Mouse (Mus musculus) ES-E14 (cell line): ENCODE results near the gene Msn. TPM values are rescaled to one million over a fixed set of nuclear protein-coding genes. Genes with fewer than 3 reads are reported as not detected.

Experiments used
- DNase-seq: peaks from one replicate; pipeline ENCODE4 v3.0.0-alpha.2; 2013; ENCODE audit warnings: low read depth, low spot score
- H3K27ac ChIP-seq: 2 replicates; pipeline ENCODE4 v1.5.1; 2012; ENCODE audit warnings: low read depth, mild to moderate bottlenecking, low read length, moderate library complexity, mixed read lengths; ENCODE audit not compliant: poor library complexity, insufficient read depth, severe bottlenecking
- H3K36me3 ChIP-seq: 2 replicates; pipeline ENCODE4 v1.6.1; 2012; ENCODE audit warnings: mild to moderate bottlenecking, low read length, moderate library complexity, mixed read lengths; ENCODE audit not compliant: control insufficient read depth, poor library complexity, insufficient read depth, severe bottlenecking
- H3K4me1 ChIP-seq, 2 experiments: fragments of 150-350 bp in 1 of 2; sonication (generic) in 1 of 2; 2 replicates each; pipeline ENCODE4 v1.6.1; 2012; ENCODE audit warnings: low read length in 2 of 2, mild to moderate bottlenecking in 1 of 2, mixed read lengths in 1 of 2; ENCODE audit not compliant: control insufficient read depth in 2 of 2, insufficient read depth in 2 of 2, poor library complexity in 1 of 2
- H3K4me3 ChIP-seq, 2 experiments: fragments of 150-350 bp in 1 of 2; sonication (generic) in 1 of 2; 2 replicates each; pipeline ENCODE4 v1.5.1; 2012; ENCODE audit warnings: low read length in 2 of 2, low read depth in 1 of 2, mild to moderate bottlenecking in 1 of 2, mixed read lengths in 1 of 2; ENCODE audit not compliant: insufficient read depth in 1 of 2, poor library complexity in 1 of 2, severe bottlenecking in 1 of 2
- H3K9ac ChIP-seq: 2 replicates; pipeline ENCODE4 v1.6.1; 2012; ENCODE audit warnings: low read depth, mild to moderate bottlenecking, low read length, mixed read lengths; ENCODE audit not compliant: poor library complexity, insufficient read depth, severe bottlenecking
- H3K9me3 ChIP-seq: fragments of 150-350 bp; sonication (generic); 2 replicates; pipeline ENCODE4 v1.6.1; 2012; ENCODE audit warnings: low read depth, mild to moderate bottlenecking, low read length; ENCODE audit not compliant: control insufficient read depth, insufficient read depth
- CHD2 ChIP-seq: IDR thresholded peaks from 2 replicates; pipeline ENCODE4 v1.6.1; 2014; ENCODE audit warnings: mild to moderate bottlenecking, low read depth, low read length, inconsistent platforms
- HCFC1 ChIP-seq: IDR thresholded peaks from 2 replicates; pipeline ENCODE4 v1.6.1; 2012; ENCODE audit warnings: low read length, inconsistent platforms, borderline replicate concordance; ENCODE audit not compliant: insufficient read depth
- MAFK ChIP-seq: IDR thresholded peaks from 2 replicates; pipeline ENCODE4 v1.6.1; 2014; ENCODE audit warnings: mild to moderate bottlenecking, low read depth, low read length, inconsistent platforms; ENCODE audit not compliant: insufficient read depth
- ZC3H11A ChIP-seq: IDR thresholded peaks from 2 replicates; pipeline ENCODE4 v1.6.1; 2012; ENCODE audit warnings: low read depth, mild to moderate bottlenecking, inconsistent platforms, low read length, borderline replicate concordance
- ZNF384 ChIP-seq: IDR thresholded peaks from 2 replicates; pipeline ENCODE4 v1.6.1; 2012; ENCODE audit warnings: low read depth, low read length, inconsistent platforms
- in situ Hi-C, 2 experiments: fragments of 600-800 bp; cut with MboI; formaldehyde crosslinking; loops; one replicate each; pipeline ENCODE4 v1.15.1; 2025; ENCODE audit warnings: low sequenced_read_pairs in 2 of 2, inconsistent platforms in 1 of 2; ENCODE audit not compliant: unreplicated experiment in 2 of 2
- total RNA-seq: library from RNA; depleted of rRNA; stranded (reverse); fragments of 300-350 nt; gene quantifications from 2 replicates; pipeline ENCODE4 v1.2.3, GENCODE M21; 2012; rRNA removed

The Msn gene
- total RNA-seq, 1 experiment, result 43.1 TPM

DNA sequence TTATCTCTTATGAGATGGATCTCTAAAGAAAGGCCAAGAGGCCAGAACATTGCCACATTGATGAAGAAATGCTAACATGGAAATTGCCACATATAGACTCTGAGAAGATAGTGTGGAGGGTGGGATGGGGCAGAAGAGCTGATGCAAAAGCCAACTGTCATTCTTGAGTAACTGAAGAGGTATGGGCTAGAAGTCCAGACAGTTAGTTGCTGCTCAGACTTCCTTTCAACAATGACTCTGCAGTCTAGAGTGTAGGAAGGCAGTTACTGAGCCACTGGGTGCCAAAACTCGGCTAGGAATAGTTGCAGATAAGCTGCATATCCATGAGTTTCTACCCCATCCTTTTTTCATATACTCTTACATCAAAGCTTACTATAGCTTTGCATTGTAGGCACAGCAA is 122.2 kb downstream of the Msn start:
- H3K9me3 ChIP-seq, result no peaks in the 10 kb centered on the region
- no peak overlapping the region for H3K4me3 ChIP-seq
- no peak overlapping the region for H3K27ac ChIP-seq
- in situ Hi-C loops, result no loop called here
- no peak for DNase-seq
- no peaks in the 10 kb centered on the region for H3K4me1 ChIP-seq
- no peaks in the 10 kb centered on the region for H3K36me3 ChIP-seq
- no peak overlapping the region for H3K9ac ChIP-seq
- TF ChIP-seq ZNF384 (no peak), MAFK (no peak), ZC3H11A (no peak), HCFC1 (no peak), CHD2 (no peak)

Other genes with a start within 250 kb of the Msn start
- gene Las1l, start 139.1 kb upstream of the Msn start, total RNA-seq, result 51.7 and 56.1 TPM in 2 replicates
- gene Vsig4, start 197.4 kb downstream of the Msn start, total RNA-seq, result not detected in 2 replicates